Mouse (Mus musculus): ENCODE data around the gene Ndufb6. TPM values are rescaled to one million over a fixed set of nuclear protein-coding genes. Genes with fewer than 3 reads are reported as not detected.
"Not testable (repeated sequence)": the region's sequence is repeated elsewhere in the genome, so short reads cannot be mapped to it uniquely, and the experiment has no call there.

The Ndufb6 gene
- polyA plus RNA-seq, 1 experiment: 163 TPM

- no peak overlapping the region for H3K4me3 ChIP-seq (ENCODE audit: insufficient read depth, low read length)
- H3K27ac ChIP-seq (ENCODE audit: insufficient read depth, low read length): no peak overlapping the region
Measured at GRCm38 (mm10) chr4:40301076-40301789, 22.0 kb upstream of the Ndufb6 start.

GRCm38 (mm10) chr4:40299169-40299568, 19.9 kb upstream of the Ndufb6 start:
- H3K27ac ChIP-seq (ENCODE audit: insufficient read depth, low read length): no peak overlapping the region
- no peak overlapping the region for H3K4me3 ChIP-seq (ENCODE audit: insufficient read depth, low read length)
- TF ChIP-seq POLR2A (IDR thresholded peaks at IDR 0.05; ENCODE audit: extremely low read depth, insufficient read depth, low read length): no peak
- TF ChIP-seq CTCF (IDR thresholded peaks at IDR 0.05; ENCODE audit: extremely low read depth, insufficient read depth, low read length): no peak
- H3K4me1 ChIP-seq (ENCODE audit: control insufficient read depth, insufficient read depth, low read length): no peaks in the 10 kb centered on the region

More at GRCm38 (mm10) chr4:40301076-40301789, 22.0 kb upstream of the Ndufb6 start:
- no peak for TF ChIP-seq POLR2A (IDR thresholded peaks at IDR 0.05; ENCODE audit: extremely low read depth, insufficient read depth, low read length)
- TF ChIP-seq CTCF (IDR thresholded peaks at IDR 0.05; ENCODE audit: extremely low read depth, insufficient read depth, low read length): peak; percentile 74
- no peaks in the 10 kb centered on the region for H3K4me1 ChIP-seq (ENCODE audit: control insufficient read depth, insufficient read depth, low read length)

GRCm38 (mm10) chr4:40291511-40291910, 12.3 kb upstream of the Ndufb6 start:
- not testable (repeated sequence) for H3K27ac ChIP-seq (ENCODE audit: insufficient read depth, low read length); H3K4me3 ChIP-seq (ENCODE audit: insufficient read depth, low read length); H3K4me1 ChIP-seq (ENCODE audit: control insufficient read depth, insufficient read depth, low read length)

GRCm38 (mm10) chr4:40289046-40289445, 9.8 kb upstream of the Ndufb6 start:
- no peak overlapping the region for H3K27ac ChIP-seq (ENCODE audit: insufficient read depth, low read length)
- H3K4me3 ChIP-seq (ENCODE audit: insufficient read depth, low read length): no peak overlapping the region
- H3K4me1 ChIP-seq (ENCODE audit: control insufficient read depth, insufficient read depth, low read length): no peaks in the 10 kb centered on the region
- TF ChIP-seq CTCF (IDR thresholded peaks at IDR 0.05; ENCODE audit: extremely low read depth, insufficient read depth, low read length) (no peak), POLR2A (IDR thresholded peaks at IDR 0.05; ENCODE audit: extremely low read depth, insufficient read depth, low read length) (no peak)

GRCm38 (mm10) chr4:40287415-40287814, 8.2 kb upstream of the Ndufb6 start:
- TF ChIP-seq CTCF (IDR thresholded peaks at IDR 0.05; ENCODE audit: extremely low read depth, insufficient read depth, low read length) (no peak), POLR2A (IDR thresholded peaks at IDR 0.05; ENCODE audit: extremely low read depth, insufficient read depth, low read length) (no peak)
- Histone ChIP-seq H3K4me3 (ENCODE audit: insufficient read depth, low read length) (no peak overlapping the region), H3K27ac (ENCODE audit: insufficient read depth, low read length) (no peak overlapping the region), H3K4me1 (ENCODE audit: control insufficient read depth, insufficient read depth, low read length) (no peaks in the 10 kb centered on the region)

- Histone ChIP-seq H3K4me3 (ENCODE audit: insufficient read depth, low read length) (no peak overlapping the region), H3K4me1 (ENCODE audit: control insufficient read depth, insufficient read depth, low read length) (no peaks in the 10 kb centered on the region), H3K27ac (ENCODE audit: insufficient read depth, low read length) (no peak overlapping the region)
- TF ChIP-seq CTCF (IDR thresholded peaks at IDR 0.05; ENCODE audit: extremely low read depth, insufficient read depth, low read length) (peak; percentile 70), POLR2A (IDR thresholded peaks at IDR 0.05; ENCODE audit: extremely low read depth, insufficient read depth, low read length) (no peak)
Measured at GRCm38 (mm10) chr4:40285582-40285981, 6.4 kb upstream of the Ndufb6 start.

GRCm38 (mm10) chr4:40278880-40279275, 343 bp downstream of the Ndufb6 start:
- peaks cover 2% of the 10 kb centered on the region; the same call in 1 of the 2 replicates for H3K4me1 ChIP-seq (ENCODE audit: control insufficient read depth, insufficient read depth, low read length)
- peak overlapping the region; percentile 77 for H3K4me3 ChIP-seq (ENCODE audit: insufficient read depth, low read length)
- TF ChIP-seq POLR2A (IDR thresholded peaks at IDR 0.05; ENCODE audit: extremely low read depth, insufficient read depth, low read length) (no peak), CTCF (IDR thresholded peaks at IDR 0.05; ENCODE audit: extremely low read depth, insufficient read depth, low read length) (no peak)
- peak overlapping the region; percentile 10 for H3K27ac ChIP-seq (ENCODE audit: insufficient read depth, low read length)

GRCm38 (mm10) chr4:40269430-40270032, 9.7 kb downstream of the Ndufb6 start, which contains the start of the genes Smim27 and Topors:
Smim27 (plus strand) TSS chr4:40269579.
Topors (minus strand) TSS chr4:40269850.
- Histone ChIP-seq H3K4me3 (ENCODE audit: insufficient read depth, low read length) (peak within 1 kb of the TSS; percentile 49), H3K27ac (ENCODE audit: insufficient read depth, low read length) (peak within 1 kb of the TSS; percentile 79), H3K4me1 (ENCODE audit: control insufficient read depth, insufficient read depth, low read length) (no peaks in the 10 kb centered on the region)
- TF ChIP-seq POLR2A (IDR thresholded peaks at IDR 0.05; ENCODE audit: extremely low read depth, insufficient read depth, low read length) (peak; percentile 97), CTCF (IDR thresholded peaks at IDR 0.05; ENCODE audit: extremely low read depth, insufficient read depth, low read length) (no peak)

- Histone ChIP-seq H3K4me3 (ENCODE audit: insufficient read depth, low read length) (peak overlapping the region; percentile 49), H3K4me1 (ENCODE audit: control insufficient read depth, insufficient read depth, low read length) (no peaks in the 10 kb centered on the region), H3K27ac (ENCODE audit: insufficient read depth, low read length) (peak overlapping the region; percentile 16)
- TF ChIP-seq POLR2A (IDR thresholded peaks at IDR 0.05; ENCODE audit: extremely low read depth, insufficient read depth, low read length) (no peak), CTCF (IDR thresholded peaks at IDR 0.05; ENCODE audit: extremely low read depth, insufficient read depth, low read length) (no peak)
Measured at GRCm38 (mm10) chr4:40268835-40269234, 10.4 kb downstream of the Ndufb6 start.
